Mouse (Mus musculus): Measurements from ENCODE around the gene Lgr4. TPM values are rescaled to one million over a fixed set of nuclear protein-coding genes. Genes with fewer than 3 reads are reported as not detected.

Gene Lgr4
- polyA plus RNA-seq, 1 experiment from 2014 or later: 9.5 TPM

GRCm38 (mm10) chr2:109955060-109955459, 37.6 kb downstream of the Lgr4 start:
- Histone ChIP-seq H3K9me3 (no peaks in the 10 kb centered on the region), H3K9ac (no peak overlapping the region), H3K4me1 (replicated peaks) (peaks cover 50% of the 10 kb centered on the region), H3K27ac (no peak overlapping the region), H3K36me3 (no peaks in the 10 kb centered on the region), H3K4me2 (no peak overlapping the region), H3K27me3 (no peaks in the 10 kb centered on the region), H3K4me3 (no peak overlapping the region)
- no peak for ATAC-seq (ENCODE audit: low FRiP score)
- 57% methylated on average over 5 of the region's 5 CpGs for WGBS

GRCm38 (mm10) chr2:109955910-109956309, 38.5 kb downstream of the Lgr4 start:
- ATAC-seq (ENCODE audit: low FRiP score): no peak
- H3K4me2 ChIP-seq: no peak overlapping the region
- no peak overlapping the region for H3K4me3 ChIP-seq
- no peaks in the 10 kb centered on the region for H3K9me3 ChIP-seq
- H3K36me3 ChIP-seq: no peaks in the 10 kb centered on the region
- no peaks in the 10 kb centered on the region for H3K27me3 ChIP-seq
- H3K9ac ChIP-seq: no peak overlapping the region
- H3K27ac ChIP-seq: no peak overlapping the region
- H3K4me1 ChIP-seq (replicated peaks): peaks cover 50% of the 10 kb centered on the region
- WGBS: 86% methylated on average over 5 of the region's 5 CpGs

GRCm38 (mm10) chr2:109956785-109957184, 39.3 kb downstream of the Lgr4 start:
- Histone ChIP-seq H3K27ac (no peak overlapping the region), H3K4me1 (replicated peaks) (peaks cover 51% of the 10 kb centered on the region), H3K9me3 (no peaks in the 10 kb centered on the region), H3K27me3 (no peaks in the 10 kb centered on the region), H3K4me3 (no peak overlapping the region), H3K36me3 (no peaks in the 10 kb centered on the region), H3K4me2 (no peak overlapping the region), H3K9ac (no peak overlapping the region)
- no peak for ATAC-seq (ENCODE audit: low FRiP score)
- WGBS: 85% methylated on average over 4 of the region's 4 CpGs

- Histone ChIP-seq H3K27ac (peak overlapping the region; percentile 44; the same call in 1 of the 2 replicates), H3K9ac (no peak overlapping the region), H3K9me3 (no peaks in the 10 kb centered on the region), H3K4me3 (no peak overlapping the region), H3K4me1 (replicated peaks) (peaks cover 35% of the 10 kb centered on the region), H3K4me2 (no peak overlapping the region), H3K36me3 (no peaks in the 10 kb centered on the region), H3K27me3 (no peaks in the 10 kb centered on the region)
- 75% methylated on average over 4 of the region's 4 CpGs for WGBS
- ATAC-seq (ENCODE audit: low FRiP score): peak; percentile 31; the same call in 1 of the 2 replicates
These were observed 41.4 kb downstream of the Lgr4 start for GRCm38 (mm10) chr2:109958692-109959406.

GRCm38 (mm10) chr2:109959407-109960075, 42.1 kb downstream of the Lgr4 start:
- Histone ChIP-seq H3K4me3 (no peak overlapping the region), H3K9ac (no peak overlapping the region), H3K4me2 (peak overlapping the region; percentile 32), H3K27ac (peak overlapping the region; percentile 44; the same call in 1 of the 2 replicates), H3K9me3 (no peaks in the 10 kb centered on the region), H3K36me3 (no peaks in the 10 kb centered on the region), H3K4me1 (replicated peaks) (peaks cover 32% of the 10 kb centered on the region), H3K27me3 (no peaks in the 10 kb centered on the region)
- 24% methylated on average over 11 of the region's 11 CpGs for WGBS
- no peak for ATAC-seq (ENCODE audit: low FRiP score)

GRCm38 (mm10) chr2:109960246-109960645, 42.8 kb downstream of the Lgr4 start:
- Histone ChIP-seq H3K27ac (peak overlapping the region; percentile 35; the same call in 1 of the 2 replicates), H3K4me3 (no peak overlapping the region), H3K36me3 (no peaks in the 10 kb centered on the region), H3K9me3 (no peaks in the 10 kb centered on the region), H3K9ac (no peak overlapping the region), H3K4me1 (replicated peaks) (peaks cover 26% of the 10 kb centered on the region), H3K27me3 (no peaks in the 10 kb centered on the region), H3K4me2 (0 out of 2 replicates have a peak overlapping the region, but pooled peaks have one; percentile 32)
- WGBS: 27% methylated on average over 3 of the region's 3 CpGs
- peak; percentile 62; the same call in 1 of the 2 replicates for ATAC-seq (ENCODE audit: low FRiP score)

- Histone ChIP-seq H3K9ac (no peak overlapping the region), H3K4me3 (no peak overlapping the region), H3K4me2 (no peak overlapping the region), H3K36me3 (no peaks in the 10 kb centered on the region), H3K9me3 (no peaks in the 10 kb centered on the region), H3K27me3 (no peaks in the 10 kb centered on the region), H3K27ac (peak overlapping the region; percentile 62), H3K4me1 (replicated peaks) (peaks cover 20% of the 10 kb centered on the region)
- ATAC-seq (ENCODE audit: low FRiP score): no peak
- 63% methylated on average over 4 of the region's 4 CpGs for WGBS
These were observed 43.7 kb downstream of the Lgr4 start for GRCm38 (mm10) chr2:109961174-109961573.

GRCm38 (mm10) chr2:109963591-109964258, 46.3 kb downstream of the Lgr4 start:
- H3K9ac ChIP-seq: no peak overlapping the region
- peaks cover 20% of the 10 kb centered on the region for H3K4me1 ChIP-seq (replicated peaks)
- H3K4me2 ChIP-seq: no peak overlapping the region
- H3K27ac ChIP-seq: no peak overlapping the region
- H3K27me3 ChIP-seq: no peaks in the 10 kb centered on the region
- 79% methylated on average over 5 of the region's 5 CpGs for WGBS
- no peaks in the 10 kb centered on the region for H3K36me3 ChIP-seq
- H3K9me3 ChIP-seq: no peaks in the 10 kb centered on the region
- no peak overlapping the region for H3K4me3 ChIP-seq
- no peak for ATAC-seq (ENCODE audit: low FRiP score)

GRCm38 (mm10) chr2:109965753-109966420, 48.4 kb downstream of the Lgr4 start:
- H3K4me3 ChIP-seq: no peak overlapping the region
- H3K27ac ChIP-seq: no peak overlapping the region
- H3K4me2 ChIP-seq: no peak overlapping the region
- ATAC-seq (ENCODE audit: low FRiP score): no peak
- no peaks in the 10 kb centered on the region for H3K36me3 ChIP-seq
- H3K27me3 ChIP-seq: no peaks in the 10 kb centered on the region
- H3K9ac ChIP-seq: no peak overlapping the region
- H3K9me3 ChIP-seq: no peaks in the 10 kb centered on the region
- peaks cover 12% of the 10 kb centered on the region for H3K4me1 ChIP-seq (replicated peaks)
- WGBS: 72% methylated on average over 9 of the region's 9 CpGs

- no peak overlapping the region for H3K9ac ChIP-seq
- over 99% methylated on average over 4 of the region's 4 CpGs for WGBS
- no peak for ATAC-seq (ENCODE audit: low FRiP score)
- no peak overlapping the region for H3K27ac ChIP-seq
- no peaks in the 10 kb centered on the region for H3K9me3 ChIP-seq
- H3K36me3 ChIP-seq: no peaks in the 10 kb centered on the region
- no peak overlapping the region for H3K4me3 ChIP-seq
- no peaks in the 10 kb centered on the region for H3K27me3 ChIP-seq
- peaks cover 7% of the 10 kb centered on the region for H3K4me1 ChIP-seq (replicated peaks)
- no peak overlapping the region for H3K4me2 ChIP-seq
These were observed 49.4 kb downstream of the Lgr4 start for GRCm38 (mm10) chr2:109966863-109967262.

- H3K9ac ChIP-seq: no peak overlapping the region
- 90% methylated on average over 3 of the region's 3 CpGs for WGBS
- no peak for ATAC-seq (ENCODE audit: low FRiP score)
These were observed 51.9 kb downstream of the Lgr4 start for GRCm38 (mm10) chr2:109969381-109969780.

More at GRCm38 (mm10) chr2:109969381-109969780, 51.9 kb downstream of the Lgr4 start:
- Histone ChIP-seq H3K4me1 (replicated peaks) (peaks cover 7% of the 10 kb centered on the region), H3K27ac (no peak overlapping the region), H3K4me3 (no peak overlapping the region), H3K9me3 (no peaks in the 10 kb centered on the region), H3K27me3 (no peaks in the 10 kb centered on the region), H3K36me3 (no peaks in the 10 kb centered on the region), H3K4me2 (no peak overlapping the region)

Data from hindbrain, embryonic 13.5 days (tissue).